Mouse (Mus musculus): ENCODE measurements around the gene Ccer2.
A peak's percentile ranks its signal among the peaks of the same experiment; 100 is the strongest.

Ccer2 gene

DNA sequence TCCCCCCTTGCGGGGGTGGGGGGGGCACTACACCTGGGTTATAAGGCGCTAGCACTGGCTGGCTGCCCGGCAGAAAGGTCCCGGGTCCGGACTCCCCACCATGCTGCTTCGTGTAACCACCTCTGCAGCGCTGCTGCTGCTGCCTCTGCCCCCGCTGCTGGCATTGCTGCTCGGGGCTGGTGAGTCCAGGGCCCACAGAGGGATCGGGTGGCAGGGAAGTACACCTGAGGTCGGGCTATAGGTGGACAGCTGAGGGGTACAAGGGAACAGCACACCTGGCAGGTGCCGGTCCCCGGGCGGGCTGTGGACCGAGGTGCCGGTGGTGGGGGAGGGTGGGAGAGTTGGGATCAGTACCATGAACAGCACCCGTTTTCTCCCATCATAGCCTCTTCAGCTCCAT lies at the start of gene Ccer2:
Ccer2 (plus strand) TSS at position 96 of the 400 bp plus-strand sequence.
- DNase-seq, result no peak

DNA sequence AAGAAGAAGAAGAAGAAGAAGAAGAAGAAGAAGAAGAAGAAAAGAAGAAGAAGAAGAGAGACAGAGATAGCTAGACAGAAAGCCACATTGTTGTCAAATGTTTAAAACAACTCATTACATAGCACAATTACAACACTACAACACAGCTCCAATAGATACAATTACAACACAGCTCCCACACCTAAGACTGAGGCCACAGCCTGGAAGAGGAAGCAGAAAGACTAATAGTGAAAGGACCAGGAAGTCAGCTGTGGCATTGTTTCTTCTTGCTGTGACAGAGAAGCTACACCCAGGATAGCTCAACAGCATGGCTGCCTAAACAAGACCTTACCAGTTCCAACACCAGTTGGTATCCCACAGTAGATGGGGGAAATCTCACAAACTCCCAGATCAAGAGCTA lies 46.5 kb upstream of the Ccer2 start:
- DNase-seq, result no peak

DNA sequence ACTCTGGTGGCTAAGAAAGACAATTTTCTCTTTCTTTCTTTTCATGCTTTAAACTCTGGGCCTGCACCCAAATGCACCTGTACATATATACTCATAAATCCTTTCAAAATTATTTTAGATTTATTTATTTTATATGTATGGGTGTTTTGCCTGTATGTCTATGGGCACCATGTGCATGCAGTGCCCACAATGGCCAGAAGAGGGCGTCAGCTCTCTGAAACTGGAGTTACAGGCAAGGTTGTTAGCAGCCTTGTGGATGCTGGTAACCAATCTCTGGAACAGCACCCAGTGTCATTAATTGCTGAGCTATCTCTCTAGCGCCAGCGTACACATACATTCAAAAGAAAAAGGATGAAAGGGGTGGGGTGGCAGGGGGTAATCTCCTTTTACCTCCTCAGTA lies 45.0 kb upstream of the Ccer2 start:
- DNase-seq, result no peak

DNA sequence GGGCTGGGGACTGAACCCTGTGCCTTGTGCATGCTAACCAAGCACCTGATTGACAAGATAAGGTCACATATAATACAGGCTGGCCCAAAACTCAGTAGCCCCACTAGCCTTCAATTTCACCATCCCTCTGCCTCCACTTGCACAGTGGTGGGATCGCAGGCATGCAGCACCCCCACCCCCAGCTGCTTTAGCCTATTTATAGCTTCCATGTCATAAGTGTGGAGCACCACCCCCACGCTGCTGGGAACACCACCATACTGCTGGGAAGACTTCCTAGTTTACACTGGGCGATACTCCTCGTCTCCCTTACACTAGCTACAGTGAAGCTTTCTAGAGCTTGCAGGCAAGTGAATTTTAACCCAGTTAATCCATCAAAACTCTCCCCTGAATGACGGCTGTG lies 41.3 kb upstream of the Ccer2 start:
- no peak for DNase-seq

DNA sequence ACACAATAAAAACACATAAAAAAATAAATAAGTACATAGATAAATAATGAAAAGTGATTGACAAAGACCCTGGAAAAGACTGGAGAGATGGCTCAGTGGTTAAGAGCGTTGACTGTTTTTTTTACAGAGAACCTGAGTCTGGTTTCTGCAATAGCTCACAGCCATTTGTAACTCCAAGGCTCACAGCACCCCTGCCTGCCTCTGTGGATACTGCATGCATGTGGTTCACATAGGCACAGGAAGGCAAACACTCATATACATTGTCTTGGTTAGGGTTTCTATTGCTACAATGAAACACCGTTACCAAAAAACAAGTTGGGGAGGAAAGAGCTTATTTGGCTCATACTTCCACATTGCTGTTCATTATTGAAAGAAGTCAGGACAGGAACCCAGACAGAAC lies 40.4 kb upstream of the Ccer2 start:
- no peak for DNase-seq

DNA sequence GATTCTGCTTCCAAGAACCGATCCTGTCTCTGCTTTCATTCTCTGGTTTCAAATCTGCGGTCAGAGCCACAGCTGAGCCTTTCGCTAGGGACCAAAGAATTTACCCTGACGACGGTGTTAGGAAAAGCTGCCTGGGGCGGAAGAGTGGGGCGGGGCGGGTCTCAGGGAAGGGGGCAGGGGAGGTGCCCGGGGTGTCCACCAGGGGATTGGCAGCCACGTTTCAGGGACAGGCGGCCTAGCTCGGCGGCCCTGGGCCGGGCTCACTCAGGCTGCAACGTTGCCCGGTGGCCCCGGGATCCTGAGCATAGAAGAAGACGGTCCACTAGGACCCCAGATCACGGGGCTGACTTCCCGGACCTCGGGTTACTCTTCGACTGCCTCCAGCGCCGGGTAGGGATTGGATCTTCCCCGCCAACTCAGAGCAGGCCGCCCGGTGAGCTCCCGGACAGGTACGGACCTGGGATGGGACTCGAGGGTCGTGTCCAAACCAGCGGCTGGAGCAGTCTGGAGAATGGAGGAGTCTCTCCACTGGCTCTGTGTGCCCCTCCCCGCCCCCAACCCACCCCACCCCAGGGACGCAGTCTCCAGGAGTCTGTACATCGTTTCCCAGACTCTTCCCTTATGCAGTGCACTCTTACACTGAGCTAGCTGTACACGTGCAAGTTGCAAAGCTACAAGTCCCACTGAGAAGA lies 39.2 kb upstream of the Ccer2 start, which contains the start of gene Fbxo17:
Fbxo17 (plus strand) TSS at position 215 of the 692 bp plus-strand sequence.
- DNase-seq, result peak; percentile 19 to 46

DNA sequence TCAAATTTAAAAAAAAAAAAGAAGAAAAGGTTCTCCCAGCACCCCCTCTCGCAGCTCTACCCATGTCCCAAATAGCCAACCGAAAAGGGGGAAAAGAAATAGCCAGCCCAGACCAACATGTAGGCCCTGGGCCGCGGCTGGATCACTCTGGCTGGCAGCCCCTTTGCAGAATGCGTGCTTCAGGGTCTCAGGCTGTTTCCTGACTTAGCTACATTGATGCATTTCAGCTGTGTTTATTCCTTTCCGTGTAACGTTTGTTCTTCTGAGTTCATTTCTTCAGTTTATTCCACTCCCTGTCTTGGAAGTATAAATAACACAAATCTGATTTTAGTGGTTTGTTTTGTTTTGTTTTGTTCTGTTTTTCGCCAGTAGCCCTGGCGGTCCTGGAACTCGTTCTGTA lies 38.2 kb upstream of the Ccer2 start:
- no peak for DNase-seq

DNA sequence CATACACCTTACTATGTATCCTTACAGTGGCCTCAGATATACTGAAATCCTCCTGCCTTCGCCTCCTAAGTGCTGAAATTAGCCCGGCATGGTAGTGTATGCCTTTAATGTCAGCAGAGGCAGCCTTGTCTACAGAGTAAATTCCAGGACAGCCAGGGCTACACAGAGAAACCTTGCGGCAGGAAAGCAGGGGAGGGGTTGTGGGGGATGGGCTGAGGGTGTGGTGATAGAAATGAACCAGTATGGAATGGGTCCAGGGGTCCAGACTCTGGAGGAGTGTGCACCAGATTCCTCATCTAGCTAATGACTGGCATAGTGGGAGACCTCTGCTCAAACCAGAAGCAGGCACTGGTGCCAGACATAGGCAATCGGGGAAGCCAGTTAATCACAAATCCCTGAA lies 36.8 kb upstream of the Ccer2 start:
- DNase-seq, result no peak

DNA sequence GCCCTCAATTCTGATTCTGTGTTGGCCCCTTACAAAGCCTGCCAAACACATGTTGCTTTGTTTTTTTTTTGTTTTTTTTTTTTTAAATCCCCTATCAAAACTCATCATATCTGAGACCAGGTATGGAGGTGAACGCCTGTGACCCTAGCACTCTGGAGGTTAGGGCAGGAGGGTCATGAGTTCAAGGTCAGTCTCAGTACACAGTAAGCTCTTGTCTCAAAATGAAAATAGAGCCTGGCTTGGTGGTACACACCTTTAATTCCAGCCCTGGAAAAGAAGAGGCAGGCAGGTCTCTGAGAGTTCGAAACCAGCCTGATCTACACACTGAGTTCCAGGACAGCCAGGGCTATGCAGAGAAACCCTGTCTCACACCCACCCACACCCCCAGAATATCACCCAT lies 36.3 kb upstream of the Ccer2 start:
- DNase-seq, result no peak

DNA sequence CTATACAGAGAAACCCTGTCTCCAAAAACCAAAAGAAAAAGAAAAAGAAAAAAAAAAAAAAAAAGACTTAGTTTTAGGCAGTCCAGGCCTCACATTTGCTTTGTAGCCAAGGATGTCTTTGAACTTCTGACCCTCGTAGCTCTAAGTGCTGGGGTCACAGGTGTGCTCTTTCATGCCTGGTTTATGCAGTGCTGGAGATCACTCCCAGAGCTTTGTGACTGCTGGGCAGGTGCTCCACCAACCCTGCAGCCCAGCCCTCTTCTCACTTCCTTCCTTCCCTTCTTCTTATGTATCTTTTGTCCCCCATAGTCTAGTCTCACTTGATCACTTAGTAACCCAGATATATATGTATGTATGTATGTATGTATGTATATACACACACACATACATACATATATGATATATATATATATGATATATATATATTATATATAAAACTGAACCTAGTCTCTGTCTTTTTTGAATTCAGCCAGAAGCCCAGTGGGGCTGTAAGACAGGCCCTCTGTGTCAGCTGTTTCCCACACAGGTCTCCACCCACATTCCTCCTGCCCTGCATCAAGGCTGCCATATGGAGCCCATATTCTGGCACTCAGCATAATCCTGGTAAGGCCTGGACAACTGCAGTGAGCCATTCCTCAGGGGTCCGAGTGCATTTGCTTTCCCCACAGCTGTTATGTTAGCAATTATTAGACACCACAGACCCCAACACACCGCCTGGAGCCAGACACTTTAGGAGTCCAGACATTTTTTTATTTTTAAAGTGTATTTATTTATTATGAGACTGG lies 35.0 kb upstream of the Ccer2 start:
- DNase-seq, result no peak

DNA sequence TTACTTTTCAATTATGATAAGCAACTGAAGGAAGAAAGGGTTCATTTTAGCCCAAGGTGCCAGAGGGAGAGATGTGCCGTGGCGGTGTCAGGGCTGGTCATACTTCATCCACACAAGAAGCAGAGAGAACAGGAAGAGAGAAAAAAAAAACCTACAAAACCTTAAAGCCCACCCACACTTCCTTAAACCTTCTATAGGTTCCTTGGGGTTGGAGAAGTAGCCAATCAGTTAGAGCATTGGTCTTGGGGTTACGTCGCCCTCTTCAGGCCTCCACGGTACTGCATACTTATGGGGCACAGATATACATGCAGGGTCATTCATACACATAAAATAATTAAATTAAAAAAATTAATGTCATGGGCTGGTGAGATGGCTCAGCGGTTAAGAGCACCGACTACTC lies 33.9 kb upstream of the Ccer2 start:
- no peak for DNase-seq

DNA sequence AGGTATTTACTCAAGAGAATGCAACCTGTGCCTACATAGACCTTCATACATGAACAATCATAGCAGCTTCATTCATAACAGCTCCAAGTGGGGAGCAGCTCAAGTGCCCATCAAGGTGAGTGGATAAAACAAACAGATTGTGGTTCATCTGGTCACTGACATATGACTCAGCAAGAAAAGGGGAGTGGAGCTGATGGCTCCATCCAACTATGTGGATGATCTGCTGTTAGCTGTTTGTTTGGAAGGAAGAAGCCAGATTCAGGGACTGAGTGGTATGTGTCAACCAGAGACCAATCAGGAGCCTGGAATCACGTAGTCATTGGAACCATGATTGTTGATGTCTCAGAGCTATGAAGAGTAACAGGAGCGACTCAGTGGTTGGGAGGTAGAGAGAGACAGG lies 31.4 kb upstream of the Ccer2 start:
- no peak for DNase-seq

DNA sequence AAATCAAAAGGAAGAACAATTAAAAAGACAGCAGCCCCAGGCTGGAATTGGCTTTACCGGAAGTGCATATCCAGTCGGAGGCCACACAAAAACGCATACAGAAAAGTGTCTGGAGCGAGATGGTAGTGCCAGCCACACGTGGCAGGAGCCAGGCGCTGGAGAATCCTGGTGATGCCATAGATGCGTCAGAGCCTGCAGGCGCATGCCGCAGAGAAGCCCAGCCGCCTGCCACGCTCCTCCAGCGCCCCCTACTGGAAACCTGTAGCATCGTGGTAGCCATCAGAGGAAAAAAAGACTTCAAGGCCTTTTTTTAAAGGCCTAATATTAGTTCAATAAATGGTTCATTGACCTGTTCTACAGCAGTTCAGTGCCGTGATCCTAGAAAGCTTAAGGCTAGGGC lies 29.4 kb upstream of the Ccer2 start:
- DNase-seq, result peak; percentile 30 to 57

DNA sequence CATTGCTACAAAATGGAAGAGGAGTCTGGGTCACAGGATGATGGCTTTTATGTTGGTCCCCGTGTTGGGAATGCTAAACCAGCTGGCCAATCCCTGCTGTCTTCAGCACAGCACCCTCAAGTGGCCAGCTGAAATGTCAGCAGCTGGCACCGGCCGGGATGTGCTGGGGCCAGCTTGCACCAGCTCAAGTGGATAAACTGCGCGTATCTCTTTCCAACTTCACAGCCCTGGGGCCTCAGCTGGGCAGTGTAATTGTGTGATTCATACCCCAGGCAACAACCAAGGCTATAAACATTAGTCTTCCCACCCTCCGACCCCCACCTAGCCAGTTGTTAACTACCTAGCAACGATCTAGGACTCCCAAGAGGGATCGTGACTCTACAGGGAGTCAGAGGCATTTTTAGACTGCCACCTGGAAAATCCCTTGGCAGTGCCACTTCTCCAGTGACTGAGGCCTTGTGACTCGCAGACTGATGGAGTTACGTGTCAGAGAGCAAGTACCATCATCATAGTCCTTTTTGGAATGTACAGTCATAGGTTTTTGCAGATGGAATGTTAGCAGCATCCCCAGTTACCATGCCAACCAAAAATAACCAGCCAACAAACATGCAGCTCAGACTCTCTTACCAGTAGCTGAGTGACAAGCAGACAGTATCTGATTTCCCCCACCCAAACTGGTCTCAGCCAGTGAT lies 28.2 kb upstream of the Ccer2 start:
- no peak for DNase-seq

DNA sequence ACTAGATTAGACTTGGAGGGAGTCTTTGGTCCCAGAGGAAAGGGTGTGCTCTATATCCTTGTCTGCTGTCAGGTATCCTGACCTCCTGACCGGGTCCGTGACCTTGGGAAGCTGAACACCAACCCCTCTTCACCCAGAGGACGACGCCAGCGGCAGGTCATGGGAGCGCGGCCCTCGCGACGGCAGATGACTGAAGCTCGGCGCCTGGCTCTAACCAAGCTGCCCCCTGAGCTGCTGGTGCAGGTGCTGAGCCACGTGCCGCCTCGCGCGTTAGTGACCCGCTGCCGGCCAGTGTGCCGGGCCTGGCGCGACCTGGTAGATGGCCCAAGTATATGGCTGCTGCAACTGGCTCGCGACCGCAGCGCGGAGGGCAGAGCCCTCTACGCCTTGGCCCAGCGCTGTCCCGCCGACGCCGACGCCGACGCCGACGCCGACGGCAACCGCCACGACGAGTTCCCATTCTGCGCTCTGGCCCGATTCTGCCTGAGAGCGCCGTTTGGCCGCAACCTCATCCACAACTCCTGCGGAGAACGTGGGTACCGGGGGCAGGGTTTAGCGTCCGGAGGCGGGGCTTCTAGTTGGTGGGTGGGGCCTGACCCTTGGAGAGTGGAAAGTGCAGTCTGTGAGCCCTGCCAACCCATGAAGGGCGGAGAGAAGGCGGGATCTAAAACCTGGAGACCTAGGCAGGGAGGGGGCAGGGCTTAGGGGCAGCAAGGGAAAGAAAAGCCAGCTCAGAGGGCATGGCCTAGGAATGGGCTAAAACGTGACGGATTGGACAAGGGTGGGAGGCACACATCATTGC lies 23.4 kb upstream of the Ccer2 start:
- DNase-seq, result peak; percentile 44 to 56

DNA sequence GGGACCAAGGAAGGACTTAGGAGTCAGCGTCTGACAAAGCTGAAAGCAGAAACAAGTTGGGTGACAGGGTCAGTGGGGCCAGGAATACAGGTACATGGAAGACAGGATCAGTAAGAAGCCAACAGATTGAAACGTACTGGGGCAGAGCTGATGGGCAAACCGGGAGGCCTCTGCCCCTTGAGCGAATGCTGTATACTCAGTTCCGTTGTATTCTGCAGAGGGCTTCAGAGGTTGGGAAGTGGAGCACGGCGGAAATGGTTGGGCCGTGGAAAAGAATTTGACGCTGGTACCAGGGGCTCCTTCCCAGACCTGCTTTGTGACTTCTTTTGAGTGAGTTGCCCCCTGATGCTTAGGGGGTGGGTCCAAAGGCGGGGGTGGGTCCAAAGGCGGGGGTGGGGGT lies 22.8 kb upstream of the Ccer2 start:
- DNase-seq, result no peak

DNA sequence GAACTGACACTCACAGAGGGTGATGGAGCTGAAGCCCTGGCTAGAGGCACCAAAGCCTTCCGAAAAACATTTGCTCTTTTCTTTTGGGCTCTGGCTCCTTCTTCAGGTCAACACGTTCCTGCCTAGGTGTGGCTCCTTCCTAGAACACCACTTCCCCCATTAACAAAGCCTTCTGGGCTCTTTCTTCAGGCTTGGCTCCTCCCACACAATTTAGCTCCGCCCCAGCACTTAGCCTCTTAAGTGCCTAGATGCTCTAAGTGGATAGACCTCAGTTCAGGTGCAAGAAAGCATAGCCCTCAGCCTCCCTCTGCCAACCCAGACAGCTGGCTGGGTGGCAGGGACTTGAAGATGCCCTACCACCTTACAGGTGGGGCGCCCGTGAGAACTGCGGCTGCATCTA lies 20.3 kb upstream of the Ccer2 start:
- no peak for DNase-seq

DNA sequence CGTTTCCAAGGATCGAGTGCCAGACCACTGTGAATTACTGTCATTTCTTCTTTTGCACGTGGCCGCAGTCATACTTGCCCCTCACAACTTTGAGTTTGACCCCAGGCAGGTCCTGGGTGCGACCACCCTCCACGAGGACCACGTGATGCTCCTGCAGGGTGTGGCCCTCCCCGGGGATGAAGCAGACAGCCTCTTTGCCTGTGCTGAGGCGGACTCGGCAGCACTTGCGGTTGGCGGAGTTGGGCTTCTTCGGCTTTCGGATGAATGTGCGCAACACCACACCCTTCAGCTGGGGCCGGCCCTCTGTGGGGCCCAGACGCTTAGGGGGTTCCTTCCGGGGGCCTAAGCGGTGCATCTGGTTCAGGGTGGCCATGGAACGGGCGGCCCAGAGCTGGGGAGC lies 16.1 kb upstream of the Ccer2 start:
- no peak for DNase-seq

DNA sequence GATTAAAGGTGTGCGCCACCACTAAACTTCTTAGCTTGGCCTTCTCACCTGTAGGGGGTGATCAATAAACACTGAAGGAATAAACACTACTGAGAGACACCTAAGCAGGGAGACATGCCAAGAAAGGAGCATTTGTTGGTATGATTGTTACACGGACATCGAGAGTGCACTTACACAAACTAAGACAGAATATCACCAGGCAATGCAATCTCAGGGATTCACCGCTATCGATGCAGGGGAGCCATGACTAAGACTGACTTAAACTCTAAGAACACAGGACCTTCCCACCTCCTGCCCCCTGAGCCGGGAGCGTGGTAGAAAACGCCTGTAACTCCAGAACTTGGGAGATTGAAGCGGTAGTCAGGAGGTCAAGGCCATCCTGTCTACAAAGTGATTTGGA lies 15.0 kb upstream of the Ccer2 start:
- DNase-seq, result no peak

DNA sequence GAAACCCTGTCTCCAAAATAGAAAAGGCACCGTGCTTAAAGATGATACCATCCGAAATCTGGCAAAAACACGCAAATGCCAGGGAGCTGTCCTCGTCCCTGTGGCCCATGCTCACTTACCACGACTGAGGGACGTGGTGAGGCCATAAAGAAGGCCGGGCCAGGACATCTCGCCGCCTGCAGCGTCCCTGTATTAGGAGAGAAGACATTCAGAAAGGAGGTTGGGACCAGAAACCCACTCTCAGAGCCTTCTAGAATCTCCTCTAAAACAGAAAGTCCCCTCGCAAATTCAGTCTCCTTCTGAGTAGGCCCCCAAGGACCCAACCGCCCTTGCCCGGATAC lies 14.6 kb upstream of the Ccer2 start:
- DNase-seq, result no peak

DNA sequence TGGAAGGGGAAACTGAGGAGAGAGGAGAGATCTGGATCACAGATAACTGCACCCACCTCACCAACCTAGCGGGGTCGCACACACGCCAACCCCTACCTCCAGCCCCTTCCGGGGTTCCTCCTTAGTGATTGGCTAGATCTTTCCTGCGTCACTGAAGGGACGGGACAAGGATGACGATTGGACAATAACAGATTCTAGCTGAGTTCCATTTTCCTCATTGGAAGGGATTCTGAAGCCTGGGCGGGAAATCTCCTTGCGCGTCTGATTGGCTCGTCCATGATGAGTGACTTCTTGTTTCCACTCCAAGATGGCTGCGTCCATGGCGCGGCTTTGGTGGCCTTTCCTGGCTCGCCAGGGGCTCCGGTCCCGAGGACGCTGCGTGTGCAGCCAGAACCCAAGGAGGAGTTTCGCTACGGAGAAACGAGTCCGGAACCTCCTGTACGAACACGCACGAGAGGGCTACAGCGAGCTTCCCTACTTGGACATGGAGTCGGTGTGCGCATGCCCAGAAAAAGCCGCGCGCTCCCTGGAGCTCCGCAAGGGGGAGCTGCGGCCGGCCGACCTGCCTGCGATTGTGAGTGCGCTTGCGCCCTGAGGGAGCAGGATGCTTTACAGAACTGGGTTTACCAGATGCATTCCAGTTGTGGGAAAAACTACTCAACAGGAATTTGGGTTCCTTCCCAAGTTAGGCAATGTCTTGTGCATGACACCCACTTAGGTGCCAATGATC lies 14.1 kb upstream of the Ccer2 start, which contains the start of the genes Mrps12 and Sars2:
Mrps12 (minus strand) TSS at position 112 of the 730 bp plus-strand sequence.
Sars2 (plus strand) TSS at position 284 of the 730 bp plus-strand sequence.
- DNase-seq, result peak; percentile 86 to 95

DNA sequence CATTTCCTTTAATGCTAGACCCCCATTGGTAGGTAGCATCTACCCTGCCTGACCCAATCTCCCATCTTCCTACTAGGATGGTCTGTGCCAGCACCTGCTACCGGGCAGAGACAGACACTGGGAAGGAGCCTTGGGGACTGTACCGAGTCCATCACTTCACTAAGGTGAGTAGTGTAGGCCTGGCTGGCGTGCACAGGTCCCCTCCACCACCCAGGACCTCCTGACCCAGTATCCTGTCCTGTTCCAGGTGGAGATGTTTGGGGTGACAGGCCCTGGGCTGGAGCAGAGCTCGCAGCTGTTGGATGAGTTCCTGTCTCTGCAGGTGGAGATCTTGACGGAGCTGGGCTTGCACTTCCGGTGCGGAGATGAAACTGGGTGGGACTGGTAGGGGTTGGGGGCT lies 6.0 kb upstream of the Ccer2 start:
- DNase-seq, result no peak
